Mouse (Mus musculus) brown adipose tissue, adult 24 weeks (tissue): ENCODE data around the gene Olfr348. TPM values are rescaled to one million over a fixed set of nuclear protein-coding genes. Genes with fewer than 3 reads are reported as not detected.

ENCODE experiments used
- H3K27ac ChIP-seq: fragments of 200-500 bp; replicated peaks from 2 replicates; pipeline ENCODE4 v1.5.1; 2012; ENCODE audit warnings: low read depth, mild to moderate bottlenecking, low read length
- H3K4me1 ChIP-seq: fragments of 200-500 bp; 2 replicates; pipeline ENCODE4 v1.6.1; 2012; ENCODE audit warnings: low read length, mixed read lengths; ENCODE audit not compliant: control insufficient read depth, insufficient read depth, insufficient read length
- H3K4me3 ChIP-seq: fragments of 200-500 bp; 2 replicates; pipeline ENCODE4 v1.5.1; 2012; ENCODE audit warnings: low read depth, mild to moderate bottlenecking, low read length, moderate library complexity; ENCODE audit not compliant: insufficient read depth
- polyA plus RNA-seq: library from polyadenylated mRNA; stranded (reverse); fragments of >200 nt; gene quantifications from 2 replicates; pipeline ENCODE4 v1.2.4, GENCODE M21; 2012; ENCODE audit not compliant: missing spikeins, insufficient read depth, insufficient read length

The Olfr348 gene
- polyA plus RNA-seq = not detected in 2 replicates

DNA sequence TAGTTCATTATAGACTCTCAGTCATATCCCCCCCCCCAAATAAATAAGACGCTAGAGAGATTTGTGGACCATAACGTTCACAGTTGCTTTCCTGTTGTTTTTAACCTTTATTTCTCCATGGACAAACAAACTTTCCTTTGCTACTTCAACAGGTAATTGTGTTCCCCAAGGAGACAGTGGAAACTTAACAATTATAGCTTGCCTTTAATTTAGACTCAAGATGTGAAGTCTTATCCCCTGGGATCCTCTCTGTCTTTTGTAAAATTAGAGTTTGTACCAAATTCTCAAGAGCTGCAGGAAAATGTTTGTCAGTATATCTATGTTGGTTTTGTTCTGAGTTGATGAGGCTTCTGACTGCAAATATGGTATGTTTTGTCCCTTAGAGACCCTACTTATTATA lies at the start of gene Olfr348:
Gene Olfr348 (plus strand): TSS at position 301 of the 400 bp plus-strand sequence.
- H3K4me1 ChIP-seq = no peaks in the 10 kb centered on the region
- no peak within 1 kb of the TSS for H3K4me3 ChIP-seq
- no peak within 1 kb of the TSS for H3K27ac ChIP-seq

DNA sequence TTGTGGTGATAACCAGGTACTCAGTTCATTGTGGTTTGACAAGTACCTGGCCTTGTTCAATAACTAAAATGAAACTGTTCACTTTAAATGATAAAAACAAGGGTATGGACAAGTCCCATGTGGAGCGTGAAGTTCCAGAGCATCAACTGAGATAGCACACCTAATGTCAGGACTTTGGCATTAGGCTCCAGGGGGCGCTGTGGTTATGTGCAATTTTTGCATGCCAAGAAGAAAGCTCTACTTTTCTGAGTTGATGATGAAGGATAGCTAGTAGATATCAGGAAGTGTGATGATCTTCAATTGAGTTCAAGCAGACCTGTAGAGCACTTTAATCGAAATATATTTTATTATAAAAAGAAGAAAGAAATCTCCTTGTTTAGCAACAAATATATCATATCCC lies 47.9 kb upstream of the Olfr348 start:
- no peak overlapping the region for H3K27ac ChIP-seq
- H3K4me3 ChIP-seq = no peak overlapping the region
- no peaks in the 10 kb centered on the region for H3K4me1 ChIP-seq

DNA sequence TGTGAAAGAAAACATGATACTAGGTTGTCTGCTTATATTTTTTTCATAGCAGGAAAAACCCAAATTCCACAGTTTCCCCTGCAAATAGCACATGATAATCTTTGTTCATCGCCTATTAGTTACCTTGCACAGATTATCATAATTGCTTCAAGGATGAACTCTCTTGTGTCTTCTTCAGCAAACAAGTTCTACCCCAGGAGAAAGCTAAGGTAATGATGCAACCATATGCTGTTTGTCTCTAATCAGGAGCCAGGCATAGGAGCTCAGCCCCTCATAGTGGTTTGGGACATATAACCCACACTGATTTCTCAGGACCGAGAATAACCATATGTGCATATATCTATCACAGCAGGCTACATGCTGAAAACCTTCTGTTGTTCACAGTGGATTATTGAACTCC lies 6.2 kb downstream of the Olfr348 start, which contains the start of gene Olfr50:
Gene Olfr50 (plus strand): TSS at position 301 of the 400 bp plus-strand sequence.
- H3K27ac ChIP-seq = no peak within 1 kb of the TSS
- no peak within 1 kb of the TSS for H3K4me3 ChIP-seq
- no peaks in the 10 kb centered on the region for H3K4me1 ChIP-seq

DNA sequence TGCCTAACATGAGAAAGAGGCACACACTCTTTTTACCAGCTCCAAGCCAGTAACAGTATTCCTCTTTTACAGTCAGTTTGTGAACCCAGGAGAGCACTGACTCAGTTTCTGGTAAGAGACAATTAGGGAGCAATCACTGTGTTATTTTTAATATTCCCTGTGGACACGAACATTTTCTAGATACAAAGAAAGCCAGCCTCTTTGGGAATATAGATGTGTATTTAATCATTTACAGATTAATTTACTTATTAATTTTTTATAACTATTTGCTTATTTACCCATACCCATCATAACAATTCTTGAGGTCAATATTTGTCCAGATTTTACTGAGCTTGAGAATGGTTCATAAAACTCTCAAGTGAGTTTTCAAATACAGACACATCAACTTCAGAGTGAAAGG lies 32.9 kb downstream of the Olfr348 start, which contains the start of gene Olfr3:
Gene Olfr3 (minus strand): TSS at position 101 of the 400 bp plus-strand sequence.
- no peaks in the 10 kb centered on the region for H3K4me1 ChIP-seq
- H3K27ac ChIP-seq = no peak within 1 kb of the TSS
- H3K4me3 ChIP-seq = no peak within 1 kb of the TSS

Other genes starting within 250 kb of the Olfr348 start
- not detected in 2 replicates for gene Olfr344, start 217.6 kb upstream of the Olfr348 start, polyA plus RNA-seq
- gene Olfr345, start 144.2 kb upstream of the Olfr348 start, polyA plus RNA-seq = not detected in 2 replicates
- gene Olfr346, start 98.5 kb upstream of the Olfr348 start, polyA plus RNA-seq = not detected in 2 replicates
- gene Olfr347, start 52.4 kb upstream of the Olfr348 start, polyA plus RNA-seq = not detected in 2 replicates
- gene Olfr50, start 6.3 kb downstream of the Olfr348 start, polyA plus RNA-seq = not detected in 2 replicates
- not detected in 2 replicates for gene Olfr3, start 32.8 kb downstream of the Olfr348 start, polyA plus RNA-seq
- not detected in 2 replicates for gene Olfr350, start 62.0 kb downstream of the Olfr348 start, polyA plus RNA-seq
- not detected in 2 replicates for gene Olfr351, start 78.4 kb downstream of the Olfr348 start, polyA plus RNA-seq
- gene Olfr352, start 84.2 kb downstream of the Olfr348 start, polyA plus RNA-seq = not detected in 2 replicates
- not detected in 2 replicates for gene Olfr353, start 108.7 kb downstream of the Olfr348 start, polyA plus RNA-seq
- not detected in 2 replicates for gene Olfr354, start 121.4 kb downstream of the Olfr348 start, polyA plus RNA-seq
- not detected in 2 replicates for gene Olfr355, start 144.6 kb downstream of the Olfr348 start, polyA plus RNA-seq
- gene Olfr356, start 152.8 kb downstream of the Olfr348 start, polyA plus RNA-seq = not detected in 2 replicates
- not detected in 2 replicates for gene Olfr357, start 209.6 kb downstream of the Olfr348 start, polyA plus RNA-seq
- gene Olfr358, start 225.1 kb downstream of the Olfr348 start, polyA plus RNA-seq = not detected in 2 replicates